ENCODE assay signal across 30 mouse cellular contexts in genomic region chr13:45662216-45662615, GRCm38 (mm10).
DNase-seq lines count a peak whose midpoint lies in the region; ATAC-seq and TF ChIP-seq lines count a peak whose summit lies in the region.
"Had no signal": no experiment of that assay in that cellular context is flagged by ENCODE, and none has a peak within 500 bp of the region (broad histone marks: within the 10 kb centered on the region; RNA-seq: fewer than 3 reads in every experiment).

No protein-coding gene starts in this region.

- H3K9ac ChIP-seq in hindbrain, embryonic 14.5 days, result no peak overlapping the region
- no peak overlapping the region for H3K9ac ChIP-seq in hindbrain, embryonic 13.5 days
- no peak overlapping the region for H3K9ac ChIP-seq in liver, adult 2 months (ENCODE audit: low read depth, low read length)
- H3K9ac ChIP-seq in CH12.LX (ENCODE audit: insufficient read depth, low read depth), result peak overlapping the region; percentile 29; the same call in 1 of the 2 replicates
- H3K9ac ChIP-seq: embryonic facial prominence, embryonic 12.5 days; forebrain, embryonic 12.5 days; heart, embryonic 12.5 days; midbrain, embryonic 13.5 days; neural tube, embryonic 15.5 days had no signal

- dilution Hi-C loops in CH12.LX (cut with MboI; ENCODE audit: extremely low pct_ligation_motif_present, extremely low pct_unique_long_range_greater_than_20kb, low sequenced_read_pairs), result no loop called here

- no peak overlapping the region for H3K4me2 ChIP-seq in hindbrain, embryonic 14.5 days (replicated peaks)
- no peak overlapping the region for H3K4me2 ChIP-seq in hindbrain, embryonic 13.5 days
- peak overlapping the region; percentile 63; the same call in 1 of the 2 replicates for H3K4me2 ChIP-seq in CH12.LX (ENCODE audit: insufficient read depth, low read depth, poor library complexity, severe bottlenecking)
- H3K4me2 ChIP-seq: embryonic facial prominence, embryonic 12.5 days; forebrain, embryonic 12.5 days; heart, embryonic 12.5 days; midbrain, embryonic 13.5 days; neural tube, embryonic 15.5 days had no signal

- peaks cover 9% of the 10 kb centered on the region for H3K4me1 ChIP-seq in hindbrain, embryonic 14.5 days (replicated peaks; ENCODE audit: control insufficient read depth, insufficient read depth, low read length)
- H3K4me1 ChIP-seq in hindbrain, embryonic 13.5 days (replicated peaks), result peaks cover 27% of the 10 kb centered on the region
- H3K4me1 ChIP-seq in liver, adult 2 months (ENCODE audit: control insufficient read depth, insufficient read depth, low read length), result peaks cover 6% of the 10 kb centered on the region; the same call in 1 of the 2 replicates
- H3K4me1 ChIP-seq in CH12.LX (ENCODE audit: control insufficient read depth in 1 of 2, insufficient read depth in 2 of 2), result peaks cover 17 to 80% of the 10 kb centered on the region in 2 experiments
- H3K4me1 ChIP-seq: embryonic facial prominence, embryonic 12.5 days had no signal

- no peak for TF ChIP-seq EP300 in CH12.LX (IDR thresholded peaks at IDR 0.05; ENCODE audit: low read length)

- DNase-seq in hindbrain, embryonic 14.5 days (ENCODE audit: low spot score), result no peak
- DNase-seq in liver, adult 2 months (ENCODE audit: extremely low read depth, low read depth, low spot score), result peak; percentile 67
- DNase-seq in liver (no peak), CH12.LX (ENCODE audit: extremely low read depth) (no peak), NIH3T3 (ENCODE audit: low read depth) (peak; percentile 8)
- DNase-seq in frontal cortex, postnatal 10 days (ENCODE audit: low spot score in 2 of 2), result no peak
- DNase-seq: adrenal gland, postnatal 10 days; B cell, adult 2 months; cerebellum, adult 8-10 months; cerebellum, postnatal 36 days; gastrocnemius, adult 2 months; gastrocnemius, postnatal 36 days; heart, adult 18-20 months; heart, postnatal 10 days; kidney, adult 8-10 months; kidney, postnatal 10 days; layer of hippocampus, adult 9-11 months; lung, postnatal 36 days; retina, postnatal 1 day; thymus, adult 18-20 months; thymus, postnatal 25 days had no signal

- TF ChIP-seq CTCF in liver, adult 2 months (IDR thresholded peaks at IDR 0.05; ENCODE audit: low read depth, low read length), result no peak
- no peak for TF ChIP-seq CTCF in CH12.LX (conservative IDR thresholded peaks at IDR 0.05 in 1 of 2, IDR thresholded peaks at IDR 0.05 in 1 of 2; ENCODE audit: low read depth in 2 of 2, low read length in 2 of 2)

- no peaks in the 10 kb centered on the region for H3K36me3 ChIP-seq in hindbrain, embryonic 14.5 days (replicated peaks; ENCODE audit: control insufficient read depth, insufficient read depth)
- no peaks in the 10 kb centered on the region for H3K36me3 ChIP-seq in hindbrain, embryonic 13.5 days
- 0 out of 2 replicates have a peak, but pooled peaks cover under 1% of the 10 kb centered on the region for H3K36me3 ChIP-seq in liver, adult 2 months (ENCODE audit: control insufficient read depth, insufficient read depth, low read length)
- H3K36me3 ChIP-seq in CH12.LX (replicated peaks in 1 of 2; ENCODE audit: control insufficient read depth in 1 of 2, insufficient read depth in 1 of 2, low read length in 1 of 2), result peaks cover 17 to 59% of the 10 kb centered on the region in 2 experiments
- H3K36me3 ChIP-seq: embryonic facial prominence, embryonic 12.5 days; forebrain, embryonic 12.5 days; heart, embryonic 12.5 days; midbrain, embryonic 13.5 days; neural tube, embryonic 15.5 days had no signal

- in situ Hi-C loops in CH12.LX (cut with MboI; ENCODE audit: low pct_ligation_motif_present, low pct_unique_long_range_greater_than_20kb, low sequenced_read_pairs), result no loop called here

- 61% methylated on average over 3 of the region's 3 CpGs for WGBS in hindbrain, embryonic 14.5 days
- 57% methylated on average over 3 of the region's 3 CpGs for WGBS in hindbrain, embryonic 13.5 days
- WGBS in liver, adult 2 months, result 43% methylated on average over 3 of the region's 3 CpGs

- peak overlapping the region; percentile 12; the same call in 1 of the 2 replicates for H3K27ac ChIP-seq in hindbrain, embryonic 14.5 days
- no peak overlapping the region for H3K27ac ChIP-seq in hindbrain, embryonic 13.5 days
- no peak overlapping the region for H3K27ac ChIP-seq in liver, adult 2 months (replicated peaks; ENCODE audit: insufficient read depth, low read depth, low read length)
- 0 out of 2 replicates have a peak overlapping the region, but pooled peaks have one; percentile 2 for H3K27ac ChIP-seq in CH12.LX (ENCODE audit: insufficient read depth, low read depth)
- H3K27ac ChIP-seq: embryonic facial prominence, embryonic 12.5 days; forebrain, embryonic 12.5 days; gastrocnemius, adult 2 months; midbrain, embryonic 13.5 days had no signal

- H3K4me3 ChIP-seq in hindbrain, embryonic 14.5 days (replicated peaks; ENCODE audit: low read length), result no peak overlapping the region
- H3K4me3 ChIP-seq in hindbrain, embryonic 13.5 days, result no peak overlapping the region
- H3K4me3 ChIP-seq in liver, adult 2 months (ENCODE audit: insufficient read depth, low read depth, low read length), result no peak overlapping the region
- no peak overlapping the region for H3K4me3 ChIP-seq in CH12.LX (replicated peaks in 1 of 3; ENCODE audit: low read depth in 2 of 3, low read length in 2 of 3, poor library complexity in 1 of 3)
- H3K4me3 ChIP-seq: embryonic facial prominence, embryonic 12.5 days; erythroblast, embryonic 14.5 days; forebrain, embryonic 12.5 days; gastrocnemius, adult 2 months; heart, embryonic 12.5 days; midbrain, embryonic 13.5 days; neural tube, embryonic 15.5 days had no signal

- no peaks in the 10 kb centered on the region for H3K27me3 ChIP-seq in hindbrain, embryonic 14.5 days (ENCODE audit: control insufficient read depth, insufficient read depth, low read length)
- H3K27me3 ChIP-seq in hindbrain, embryonic 13.5 days, result no peaks in the 10 kb centered on the region
- H3K27me3 ChIP-seq in liver, adult 2 months (ENCODE audit: control insufficient read depth, insufficient read depth, low read length), result no peaks in the 10 kb centered on the region
- no peaks in the 10 kb centered on the region for H3K27me3 ChIP-seq in CH12.LX (replicated peaks)
- H3K27me3 ChIP-seq: embryonic facial prominence, embryonic 12.5 days; forebrain, embryonic 12.5 days; heart, embryonic 12.5 days; midbrain, embryonic 13.5 days; neural tube, embryonic 15.5 days; Patski had no signal

- TF ChIP-seq POLR2A in liver, adult 2 months (IDR thresholded peaks at IDR 0.05; ENCODE audit: extremely low read depth, insufficient read depth, low read length), result no peak
- TF ChIP-seq POLR2A in CH12.LX (IDR thresholded peaks at IDR 0.05; ENCODE audit: low read depth, low read length), result no peak

- H3K79me2 ChIP-seq in liver, adult 2 months (ENCODE audit: control insufficient read depth, insufficient read depth, low read length), result no peaks in the 10 kb centered on the region
- peaks cover 3% of the 10 kb centered on the region for H3K79me2 ChIP-seq in CH12.LX (replicated peaks; ENCODE audit: control insufficient read depth, extremely low read depth, insufficient read depth, poor library complexity, severe bottlenecking)

- no peak for TF ChIP-seq RAD21 in CH12.LX (IDR thresholded peaks at IDR 0.05; ENCODE audit: low read depth, low read length)

- H3K9me3 ChIP-seq in hindbrain, embryonic 14.5 days (ENCODE audit: control insufficient read depth, low read length), result no peaks in the 10 kb centered on the region
- no peaks in the 10 kb centered on the region for H3K9me3 ChIP-seq in hindbrain, embryonic 13.5 days
- no peaks in the 10 kb centered on the region for H3K9me3 ChIP-seq in CH12.LX (replicated peaks; ENCODE audit: low read length)
- H3K9me3 ChIP-seq: embryonic facial prominence, embryonic 12.5 days; forebrain, embryonic 12.5 days; midbrain, embryonic 13.5 days; neural tube, embryonic 15.5 days had no signal

- ATAC-seq in hindbrain, embryonic 14.5 days (ENCODE audit: low FRiP score), result no peak
- ATAC-seq in hindbrain, embryonic 13.5 days (ENCODE audit: low FRiP score), result no peak
- ATAC-seq: hindbrain, embryonic 16.5 days; midbrain, embryonic 13.5 days; Patski had no signal

TF ChIP-seq in CH12.LX, 34 proteins besides CTCF, POLR2A, EP300 and RAD21:
- TF ChIP-seq NELFE (IDR thresholded peaks at IDR 0.05; ENCODE audit: low read depth, low read length) (no peak), CHD1 (IDR thresholded peaks at IDR 0.05; ENCODE audit: low read depth, low read length) (0 out of 2 replicates have a peak, but pooled peaks have one; percentile 40), USF2 (conservative IDR thresholded peaks at IDR 0.05; ENCODE audit: low read depth, low read length) (no peak), BHLHE40 (IDR thresholded peaks at IDR 0.05; ENCODE audit: low read depth, low read length) (no peak), GABPA (IDR thresholded peaks at IDR 0.05; ENCODE audit: insufficient replicate concordance, low read depth, low read length) (no peak), ZNF384 (IDR thresholded peaks at IDR 0.05; ENCODE audit: low read depth, low read length) (no peak)

Comparison
In these comparisons a context has a peak if more than half of its experiments do, and no peak if none do; other contexts are left out.
1. DNase-seq: peak in liver, adult 2 months (single experiment) and NIH3T3 (single experiment); none in hindbrain, embryonic 14.5 days (single experiment), liver (single experiment), CH12.LX (single experiment) and frontal cortex, postnatal 10 days (0 of 2).
2. H3K27ac ChIP-seq: peak in hindbrain, embryonic 14.5 days (single experiment) and CH12.LX (single experiment); none in hindbrain, embryonic 13.5 days (single experiment) and liver, adult 2 months (single experiment).